Mouse (Mus musculus) T-cell, adult 2 months (primary cell): ENCODE results near the gene Hoxa2.

Experiments used
- DNase-seq: peaks from one replicate; pipeline ENCODE4 v3.0.0; 2022; ENCODE audit warnings: low spot score

The Hoxa2 gene

GRCm38 (mm10) chr6:52138576-52138975, 26.1 kb downstream of the Hoxa2 start:
- DNase-seq, result no peak

- DNase-seq, result no peak
These were observed 26.6 kb downstream of the Hoxa2 start for GRCm38 (mm10) chr6:52137841-52138535.

DNA sequence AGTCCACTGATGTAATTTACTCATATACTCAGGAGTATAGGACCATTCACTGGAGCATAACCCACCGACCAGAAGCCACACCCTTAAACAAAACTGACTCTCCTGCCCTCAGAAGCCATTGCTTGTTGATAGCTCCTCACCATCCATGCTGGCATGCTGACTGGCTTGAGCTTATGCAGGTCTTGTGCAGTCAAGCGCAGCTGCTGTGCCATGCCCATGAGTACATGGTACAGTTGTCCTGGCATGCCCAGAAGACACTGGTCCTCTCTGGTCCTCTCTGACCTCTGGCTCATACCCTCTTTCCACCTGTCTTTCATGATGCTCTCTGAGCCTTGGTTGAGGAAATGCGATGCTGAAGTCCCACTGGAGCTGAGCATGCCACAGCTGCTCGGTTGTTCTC, 41.0 kb downstream of the Hoxa2 start:
- DNase-seq, result no peak

DNA sequence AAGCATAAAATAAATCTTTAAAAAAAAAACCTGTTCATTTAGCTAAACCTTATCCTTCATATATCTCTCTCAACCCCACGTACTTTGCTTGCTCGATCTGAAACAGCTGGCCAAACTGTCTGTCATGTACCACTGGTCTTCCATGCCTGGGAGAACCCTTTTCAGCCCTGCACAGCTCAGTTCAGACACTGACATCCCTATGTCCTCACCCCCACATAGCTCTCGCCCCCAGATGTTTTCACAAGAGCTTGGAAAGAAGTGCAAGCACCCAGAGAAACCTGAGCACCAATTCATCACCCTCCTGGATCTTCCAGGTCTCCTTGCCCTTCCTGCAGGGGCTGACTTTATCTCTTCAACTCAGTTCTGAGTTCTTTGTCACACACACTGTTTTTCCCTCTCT, 43.5 kb downstream of the Hoxa2 start:
- no peak for DNase-seq

GRCm38 (mm10) chr6:52118903-52119635, 45.6 kb downstream of the Hoxa2 start:
- no peak for DNase-seq

- peak; percentile 27 for DNase-seq
These were observed 48.7 kb downstream of the Hoxa2 start for GRCm38 (mm10) chr6:52115899-52116298.
